ENCODE assay signal across 10 mouse cellular contexts in genomic region chr5:64876086-64876830, GRCm38 (mm10). TPM values are rescaled to one million over a fixed set of nuclear protein-coding genes. Genes with fewer than 3 reads are reported as not detected.
DNase-seq lines count a peak whose midpoint lies in the region; ATAC-seq and TF ChIP-seq lines count a peak whose summit lies in the region.
"Had no signal": no experiment of that assay in that cellular context is flagged by ENCODE, and none has a peak within 500 bp of the region (broad histone marks: within the 10 kb centered on the region; RNA-seq: fewer than 3 reads in every experiment).

No protein-coding gene starts in this region.

- TF ChIP-seq POLR2A in embryonic fibroblast, embryonic 13.5 days (IDR thresholded peaks at IDR 0.05; ENCODE audit: low read depth, low read length), result no peak; the same call in none of the 2 replicates

- H3K9ac ChIP-seq in hindbrain, embryonic 11.5 days (ENCODE audit: low read depth, low read length), result no peak overlapping the region
- H3K9ac ChIP-seq in hindbrain, postnatal 0 days (replicated peaks; ENCODE audit: low read length), result no peak overlapping the region

- H3K4me3 ChIP-seq in hindbrain, embryonic 10.5 days, result no peak overlapping the region
- no peak overlapping the region for H3K4me3 ChIP-seq in hindbrain, embryonic 11.5 days (ENCODE audit: low read depth, low read length)
- no peak overlapping the region for H3K4me3 ChIP-seq in embryonic fibroblast, embryonic 13.5 days (ENCODE audit: insufficient read depth, low read length)
- H3K4me3 ChIP-seq in hindbrain, postnatal 0 days (ENCODE audit: low read length), result no peak overlapping the region
- H3K4me3 ChIP-seq: erythroblast, embryonic 14.5 days had no signal

- no peaks in the 10 kb centered on the region for H3K36me3 ChIP-seq in hindbrain, embryonic 10.5 days
- H3K36me3 ChIP-seq in hindbrain, embryonic 11.5 days (ENCODE audit: control insufficient read depth, insufficient read depth, low read length), result no peaks in the 10 kb centered on the region
- no peaks in the 10 kb centered on the region for H3K36me3 ChIP-seq in hindbrain, postnatal 0 days (ENCODE audit: insufficient read depth, low read length)

- no peak for ATAC-seq in hindbrain, embryonic 11.5 days (ENCODE audit: low FRiP score)
- no peak for ATAC-seq in hindbrain, postnatal 0 days

- 79% methylated on average over 12 of the region's 12 CpGs for WGBS in hindbrain, embryonic 10.5 days
- WGBS in hindbrain, embryonic 11.5 days, result 83% methylated on average over 12 of the region's 12 CpGs
- 59% methylated on average over 12 of the region's 12 CpGs for WGBS in hindbrain, postnatal 0 days

- DNase-seq in hindbrain, embryonic 10.5 days (ENCODE audit: low spot score), result no peak
- DNase-seq in hindbrain, embryonic 11.5 days (ENCODE audit: low spot score), result no peak
- peak; percentile 90 for DNase-seq in 3T3-L1 (ENCODE audit: low read depth, low spot score)
- peak; percentile 42 for DNase-seq in hindbrain, postnatal 0 days (ENCODE audit: low spot score)
- DNase-seq in frontal cortex, postnatal 10 days (ENCODE audit: low spot score in 2 of 2), result no peak
- DNase-seq in layer of hippocampus, postnatal 25 days (ENCODE audit: extremely low spot score in 1 of 2, low spot score in 1 of 2), result no peak
- DNase-seq in gastrocnemius, postnatal 36 days, result no peak
- DNase-seq: adrenal gland, adult 2 months had no signal

- H3K4me1 ChIP-seq in hindbrain, embryonic 10.5 days (replicated peaks), result peaks cover 44% of the 10 kb centered on the region
- H3K4me1 ChIP-seq in hindbrain, embryonic 11.5 days (replicated peaks; ENCODE audit: control insufficient read depth, insufficient read depth, low read length), result 0 out of 2 replicates have a peak, but pooled peaks cover 7% of the 10 kb centered on the region
- peaks cover 17% of the 10 kb centered on the region for H3K4me1 ChIP-seq in embryonic fibroblast, embryonic 13.5 days (ENCODE audit: control insufficient read depth, insufficient read depth, low read length)
- no peaks in the 10 kb centered on the region; the same call in 1 of the 2 replicates for H3K4me1 ChIP-seq in hindbrain, postnatal 0 days (ENCODE audit: insufficient read depth, low read length)

- H3K4me2 ChIP-seq in hindbrain, embryonic 11.5 days (replicated peaks; ENCODE audit: low read depth, low read length), result no peak overlapping the region
- no peak overlapping the region for H3K4me2 ChIP-seq in hindbrain, postnatal 0 days (ENCODE audit: low read depth, low read length)

- TF ChIP-seq CTCF in embryonic fibroblast, embryonic 13.5 days (IDR thresholded peaks at IDR 0.05; ENCODE audit: borderline replicate concordance, insufficient read depth, low read length), result no peak
- TF ChIP-seq CTCF in hindbrain, postnatal 0 days (IDR thresholded peaks at IDR 0.05; ENCODE audit: low read depth), result no peak

- peak overlapping the region; percentile 81 for H3K27ac ChIP-seq in hindbrain, embryonic 10.5 days
- H3K27ac ChIP-seq in hindbrain, embryonic 11.5 days (ENCODE audit: low read depth, low read length), result no peak overlapping the region
- peak overlapping the region; percentile 99 for H3K27ac ChIP-seq in embryonic fibroblast, embryonic 13.5 days (ENCODE audit: insufficient read depth, low read length)
- H3K27ac ChIP-seq in hindbrain, postnatal 0 days, result peak overlapping the region; percentile 36; the same call in 1 of the 2 replicates

- no peaks in the 10 kb centered on the region for H3K27me3 ChIP-seq in hindbrain, embryonic 10.5 days (ENCODE audit: insufficient read depth, poor library complexity, severe bottlenecking)
- H3K27me3 ChIP-seq in hindbrain, embryonic 11.5 days (ENCODE audit: control insufficient read depth, insufficient read depth, low read length), result no peaks in the 10 kb centered on the region
- H3K27me3 ChIP-seq in hindbrain, postnatal 0 days (ENCODE audit: insufficient read depth, low read length), result no peaks in the 10 kb centered on the region

- peaks cover 6% of the 10 kb centered on the region; the same call in 1 of the 2 replicates for H3K9me3 ChIP-seq in hindbrain, embryonic 10.5 days
- H3K9me3 ChIP-seq in hindbrain, embryonic 11.5 days (ENCODE audit: control insufficient read depth, low read length), result no peaks in the 10 kb centered on the region
- no peaks in the 10 kb centered on the region for H3K9me3 ChIP-seq in hindbrain, postnatal 0 days (ENCODE audit: low read length)

- intact Hi-C loops in gastrocnemius, postnatal 36 days (cut with DNase I), result no loop called here

RNA-seq across cellular contexts. Expression of gene Tlr1, which starts 57.1 kb away (rescaled TPM):
- polyA plus RNA-seq in hindbrain, embryonic 10.5 days (2016; fragmentation: Nextera tagmentation; extraction: Ambion mirVana), result 0.15 and 0.52 TPM in 2 replicates
- polyA plus RNA-seq in hindbrain, embryonic 11.5 days (2014; fragmentation: Nextera tagmentation; extraction: Ambion mirVana), result 0.46 and 0.60 TPM in 2 replicates
- 0.23 and 1.1 TPM in 2 replicates for polyA plus RNA-seq in embryonic fibroblast, embryonic 13.5 days (2011; ENCODE audit: insufficient read length, low read depth, missing spikeins)
- total RNA-seq in hindbrain, postnatal 0 days (2014; rRNA removed), result 0.10 and 0.75 TPM in 2 replicates
- polyA plus RNA-seq in hindbrain, postnatal 0 days (2015; fragmentation: Nextera tagmentation; extraction: Ambion mirVana), result 0.24 and 0.35 TPM in 2 replicates
- total RNA-seq in layer of hippocampus, postnatal 25 days (2021), result under 1 TPM; 0.26 to 0.32 TPM
- under 1 TPM; 0.10 to 0.15 TPM for total RNA-seq in gastrocnemius, postnatal 36 days (2021)
- polyA plus RNA-seq: erythroblast, embryonic 14.5 days had no signal

Comparison
In these comparisons a context has a peak if more than half of its experiments do, and no peak if none do; other contexts are left out.
1. DNase-seq: peak in 3T3-L1 (single experiment) and hindbrain, postnatal 0 days (single experiment); none in hindbrain, embryonic 10.5 days (single experiment), hindbrain, embryonic 11.5 days (single experiment), frontal cortex, postnatal 10 days (0 of 2), layer of hippocampus, postnatal 25 days (0 of 2) and gastrocnemius, postnatal 36 days (0 of 2).